Mouse (Mus musculus): ENCODE measurements around the gene Ttc39a.
"Not testable (repeated sequence)": the region's sequence is repeated elsewhere in the genome, so short reads cannot be mapped to it uniquely, and the experiment has no call there.

The Ttc39a gene

GRCm38 (mm10) chr4:109406486-109407175 is at the start of gene Ttc39a:
Gene Ttc39a (plus strand): TSS chr4:109406623.
- DNase-seq (ENCODE audit: low spot score), result peak; percentile 33

DNA sequence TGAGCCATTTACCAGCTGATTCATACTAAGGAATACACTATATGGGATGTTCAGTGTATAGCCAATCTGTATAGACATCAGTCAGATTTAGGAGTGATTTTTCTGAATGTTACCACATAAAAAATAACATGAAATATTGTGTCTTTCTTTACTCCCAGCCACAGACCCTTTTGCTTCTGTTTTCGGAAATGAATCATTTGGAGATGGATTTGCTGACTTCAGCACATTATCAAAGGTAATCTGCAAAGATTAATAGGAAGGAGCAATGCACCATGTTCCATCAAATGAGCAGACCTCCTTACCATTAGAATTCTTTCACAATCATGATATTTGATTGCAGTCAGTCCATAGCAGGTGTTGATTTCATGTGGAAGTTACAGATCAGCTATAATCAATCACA is 28.3 kb upstream of the Ttc39a start:
- no peak for DNase-seq (ENCODE audit: low spot score)

- DNase-seq (ENCODE audit: low spot score), result no peak
Observed at GRCm38 (mm10) chr4:109382457-109382856, 24.0 kb upstream of the Ttc39a start.

DNA sequence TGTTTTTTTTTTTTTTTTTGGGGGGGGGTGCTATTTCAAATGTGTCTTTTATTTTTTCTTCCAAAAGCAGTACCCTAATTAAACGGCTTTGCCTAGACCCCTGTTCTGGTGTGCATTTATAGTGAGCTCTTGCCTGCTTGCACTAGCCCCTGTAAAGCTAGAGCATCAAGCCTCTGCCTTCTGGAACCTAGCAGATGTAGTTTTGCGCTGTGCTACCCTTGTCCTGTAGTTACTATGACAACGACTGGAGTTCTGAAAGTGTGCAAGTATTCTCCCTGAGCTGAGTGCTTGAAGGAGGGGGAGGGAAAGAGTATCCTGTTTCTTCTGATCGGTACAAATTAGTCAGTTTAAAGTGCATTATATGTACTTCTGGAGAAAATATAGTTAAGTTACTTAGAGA is 20.8 kb upstream of the Ttc39a start:
- DNase-seq (ENCODE audit: low spot score), result no peak

DNA sequence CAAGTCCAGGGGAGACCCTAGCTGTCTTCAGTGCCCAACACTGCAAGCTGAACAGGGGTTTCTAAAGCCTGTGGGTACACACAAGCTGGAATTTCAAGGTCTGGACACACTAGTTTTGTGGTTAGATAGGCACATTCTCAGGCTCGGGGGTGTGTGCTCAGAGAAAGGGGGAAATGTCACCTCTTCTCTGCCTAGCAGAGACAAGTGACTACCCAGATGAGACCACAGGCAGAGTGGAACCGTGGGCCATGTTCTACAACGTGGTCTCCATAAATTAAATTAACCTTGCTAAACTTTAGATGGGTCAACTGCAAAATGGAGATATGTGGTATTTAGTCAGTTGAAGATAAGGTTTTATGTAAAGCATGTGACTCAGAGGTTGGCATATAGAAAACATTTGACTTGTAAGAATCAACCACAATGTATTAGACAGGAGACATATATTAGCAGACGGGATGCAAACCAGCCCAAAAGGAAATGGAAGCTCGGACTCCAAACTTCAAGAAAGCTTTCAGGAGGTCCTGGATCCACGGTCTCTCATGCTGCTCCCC is 13.1 kb upstream of the Ttc39a start:
- DNase-seq (ENCODE audit: low spot score), result no peak

GRCm38 (mm10) chr4:109393902-109394301 is 12.5 kb upstream of the Ttc39a start:
- no peak for DNase-seq (ENCODE audit: low spot score)

DNA sequence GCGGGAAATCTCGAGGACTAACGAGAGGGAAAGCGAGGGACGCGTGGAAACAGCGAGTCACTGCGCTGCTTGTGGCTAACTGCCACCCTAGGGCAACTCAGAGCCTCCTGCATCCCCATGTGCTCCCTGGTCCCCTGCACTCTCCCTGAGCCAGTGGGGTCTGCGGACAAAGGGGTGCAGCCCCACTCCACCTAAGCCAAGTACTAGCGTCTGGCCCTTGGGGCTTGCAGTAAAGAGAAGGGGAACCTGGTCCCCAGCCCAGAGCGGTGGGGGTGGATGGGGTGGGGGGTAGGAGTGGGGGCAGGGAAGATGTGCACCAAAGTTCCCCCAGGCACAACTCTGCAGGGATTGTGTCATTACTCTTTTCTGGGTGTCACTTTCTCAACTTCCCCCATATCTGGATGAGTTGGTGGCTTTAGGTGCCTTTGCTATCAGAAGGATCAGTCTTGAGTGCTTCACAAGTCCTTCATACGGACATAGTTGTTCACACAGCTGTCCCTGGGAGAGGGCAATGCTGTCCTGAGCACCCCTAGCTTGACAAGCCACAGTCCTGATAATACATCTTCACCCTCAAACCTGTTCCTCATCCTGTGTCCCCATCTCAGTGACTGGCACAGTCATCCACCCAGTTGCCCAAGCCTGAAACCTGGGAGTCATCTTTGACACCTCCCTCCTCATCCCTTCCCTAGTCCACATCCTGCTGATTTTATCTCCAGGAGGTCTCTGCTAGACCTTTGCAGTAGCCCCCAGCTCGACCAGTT is 11.9 kb upstream of the Ttc39a start:
- DNase-seq (ENCODE audit: low spot score), result no peak

DNA sequence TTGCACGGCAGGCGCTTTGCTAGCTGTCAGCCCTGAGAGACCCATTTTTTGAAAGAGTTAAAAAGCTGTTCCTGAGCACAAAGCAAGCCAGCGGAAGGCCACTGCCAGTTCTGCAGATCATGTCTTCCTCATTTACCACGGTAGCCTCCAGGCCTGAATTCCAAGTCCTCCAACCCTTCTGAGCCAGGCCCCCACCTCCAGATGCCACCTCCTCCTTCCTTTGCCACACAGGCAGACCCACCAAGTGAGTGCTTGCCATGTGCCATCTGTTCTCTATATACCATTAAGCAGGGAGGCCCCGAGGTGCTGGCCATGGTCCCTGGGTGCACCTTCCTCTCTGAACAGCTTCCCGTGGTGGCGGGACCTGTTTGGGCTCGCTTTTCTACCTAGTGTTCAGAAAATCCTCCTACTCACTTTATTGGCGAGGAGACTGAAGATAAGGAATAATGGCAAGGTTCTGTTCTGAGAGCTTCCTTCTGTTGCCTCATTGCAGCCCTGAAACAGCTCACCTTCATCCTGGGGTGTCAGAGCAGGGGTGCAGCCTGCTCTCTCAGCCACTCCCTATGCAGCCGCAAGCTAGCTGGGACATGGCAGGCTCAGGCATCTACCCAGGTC is 6.0 kb upstream of the Ttc39a start:
- no peak for DNase-seq (ENCODE audit: low spot score)

DNA sequence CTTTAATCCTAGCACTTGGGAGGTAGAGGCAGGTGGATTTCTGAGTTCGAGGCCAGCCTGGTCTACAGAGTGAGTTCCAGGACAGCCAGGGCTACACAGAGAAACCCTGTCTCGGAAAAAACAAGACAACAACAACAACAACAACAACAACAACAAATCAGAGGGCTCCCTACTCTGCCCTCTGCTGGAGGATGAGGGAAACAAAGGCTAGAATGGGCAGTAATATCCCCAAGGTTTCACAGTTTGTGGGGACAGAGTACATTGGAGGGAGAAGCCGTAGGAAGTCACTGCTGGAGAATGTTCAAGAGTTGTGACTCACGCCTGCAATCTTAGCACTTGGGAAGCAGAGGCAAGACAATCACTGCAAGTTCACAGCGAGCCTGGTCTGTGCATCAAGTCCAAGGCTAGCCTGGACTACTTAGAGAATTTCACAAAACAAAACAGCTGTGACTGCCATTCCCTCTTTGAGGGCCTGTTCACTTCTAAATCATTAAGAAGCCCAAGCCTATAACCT is 5.2 kb upstream of the Ttc39a start:
- no peak for DNase-seq (ENCODE audit: low spot score)

GRCm38 (mm10) chr4:109404908-109405307 is 1.5 kb upstream of the Ttc39a start:
- not testable (repeated sequence) for DNase-seq (ENCODE audit: low spot score)

GRCm38 (mm10) chr4:109405415-109405814 is 1.0 kb upstream of the Ttc39a start:
- DNase-seq (ENCODE audit: low spot score), result no peak

DNA sequence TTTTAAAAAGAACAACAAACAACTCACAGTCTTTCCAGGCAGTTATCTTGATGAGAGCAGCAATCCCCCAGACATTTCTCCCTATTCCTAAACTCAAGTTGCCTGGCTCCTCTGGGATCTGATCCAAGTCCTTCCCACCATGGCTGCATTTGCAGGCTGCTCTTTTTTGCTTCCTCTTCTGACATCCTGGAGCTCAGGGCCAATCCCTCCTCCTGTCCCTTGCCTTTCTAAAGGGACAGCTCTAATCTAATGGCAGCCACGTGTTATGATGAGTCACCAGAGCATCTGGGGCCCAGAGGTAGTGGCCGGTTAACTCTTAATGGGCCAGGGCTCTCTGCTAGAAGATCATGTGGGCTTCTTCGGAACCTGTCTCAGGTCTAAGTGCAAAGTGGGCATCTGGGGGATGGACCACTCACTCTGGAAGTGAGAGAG is 353 bp upstream of the Ttc39a start:
- no peak for DNase-seq (ENCODE audit: low spot score)

DNA sequence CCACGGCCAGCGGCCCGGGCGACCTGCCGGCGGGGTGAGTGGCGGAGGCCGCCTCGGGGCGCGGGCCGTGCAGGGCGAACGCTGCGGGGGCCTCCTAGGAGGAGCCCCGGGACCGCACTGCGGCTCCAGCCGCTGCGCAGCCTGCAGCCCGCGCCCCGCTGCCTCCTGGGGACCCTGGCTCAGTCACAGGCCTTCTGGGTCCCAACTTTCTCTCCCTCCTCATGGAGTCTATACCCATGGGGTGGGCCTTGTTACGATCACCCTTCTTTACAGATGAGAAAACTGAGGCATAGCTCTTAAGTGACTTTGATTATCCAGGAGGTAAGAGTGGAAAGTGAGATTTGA is 725 bp downstream of the Ttc39a start:
- DNase-seq (ENCODE audit: low spot score), result no peak

- DNase-seq (ENCODE audit: low spot score), result no peak
Observed at GRCm38 (mm10) chr4:109407701-109408485, 1.5 kb downstream of the Ttc39a start.

DNA sequence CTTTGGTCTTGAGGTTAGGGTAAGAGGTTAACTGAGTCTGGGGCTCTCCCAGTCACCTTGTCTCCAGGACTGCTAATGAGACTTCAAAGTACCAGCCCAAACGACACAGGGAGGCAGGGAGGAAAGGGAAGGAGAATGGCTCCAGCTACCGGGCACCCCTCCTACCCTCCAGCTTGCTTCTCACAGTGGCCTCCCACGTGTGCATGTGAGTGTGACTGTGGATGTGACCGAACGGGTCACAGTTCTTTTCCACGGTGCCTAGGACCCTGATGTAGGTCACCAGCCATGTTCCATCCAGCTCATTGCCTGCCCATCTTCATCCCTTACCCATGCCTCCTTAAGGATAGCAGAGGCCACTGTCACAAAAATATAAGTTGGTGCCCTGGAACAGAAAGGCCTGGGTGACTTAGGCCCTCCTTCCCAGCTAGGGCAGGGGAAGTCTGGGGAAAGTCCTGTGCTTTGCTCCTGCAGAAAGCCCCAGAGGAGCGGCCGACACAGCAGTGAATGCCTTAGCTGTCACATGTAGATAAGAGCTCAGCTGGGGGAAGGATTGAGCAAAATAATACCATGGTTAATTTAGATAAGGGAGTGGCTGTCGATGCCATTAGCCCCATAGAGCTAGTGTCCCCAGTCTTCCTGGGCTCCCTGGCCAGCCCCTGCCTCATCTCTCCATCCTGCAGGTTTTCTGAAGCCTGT is 4.4 kb downstream of the Ttc39a start:
- no peak for DNase-seq (ENCODE audit: low spot score)

DNA sequence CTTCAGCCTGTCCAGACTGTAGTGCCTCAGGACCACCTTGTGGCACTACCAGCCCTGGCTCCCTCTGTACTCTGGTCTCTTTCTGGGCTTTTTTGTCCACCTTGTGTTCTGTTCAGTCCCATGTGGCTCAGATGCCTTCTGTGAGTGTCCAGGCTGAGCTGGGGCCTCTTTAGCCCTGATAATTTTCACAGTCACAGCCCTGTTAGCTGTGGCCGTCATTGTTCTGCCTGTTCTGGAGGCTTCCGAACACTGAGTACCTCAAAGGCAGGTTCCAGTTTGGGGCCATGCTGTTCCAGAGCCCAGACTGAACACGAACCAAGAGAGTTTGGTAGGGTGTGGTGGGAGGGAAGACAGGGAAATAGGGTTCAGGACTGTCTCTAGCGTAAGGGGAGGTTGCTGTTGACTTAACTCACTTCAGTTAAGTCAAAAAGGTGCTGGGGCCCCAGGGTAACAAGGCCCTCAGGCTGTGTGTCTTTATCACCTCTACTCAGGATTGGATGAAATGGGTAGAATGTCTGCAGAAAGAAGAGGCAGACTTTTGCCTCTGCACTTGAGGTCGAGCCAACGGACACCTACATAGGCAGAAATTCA is 5.0 kb downstream of the Ttc39a start:
- DNase-seq (ENCODE audit: low spot score), result no peak

- no peak for DNase-seq (ENCODE audit: low spot score)
Observed at GRCm38 (mm10) chr4:109412233-109412632, 5.8 kb downstream of the Ttc39a start.

DNA sequence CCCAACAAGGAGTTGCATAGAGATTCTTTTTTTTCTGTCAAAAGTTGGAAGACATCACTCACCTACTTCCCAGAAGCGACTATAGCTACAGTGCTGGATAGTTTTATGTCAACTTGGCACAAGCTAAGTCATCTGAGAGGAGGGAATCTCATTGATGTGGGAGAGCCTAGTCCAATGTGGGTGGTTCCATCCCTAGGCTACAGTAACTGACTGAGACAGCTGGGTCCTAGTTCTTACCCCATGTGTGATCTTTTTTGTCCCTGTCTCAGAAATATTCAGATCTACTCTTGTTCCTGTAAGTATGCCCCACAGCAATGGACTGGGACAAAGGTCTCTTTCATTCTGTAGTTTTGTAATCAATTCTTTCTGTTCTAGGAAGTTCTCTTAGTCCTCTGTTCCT is 11.6 kb downstream of the Ttc39a start:
- DNase-seq (ENCODE audit: low spot score), result no peak

GRCm38 (mm10) chr4:109419017-109419416 is 12.6 kb downstream of the Ttc39a start:
- no peak for DNase-seq (ENCODE audit: low spot score)

DNA sequence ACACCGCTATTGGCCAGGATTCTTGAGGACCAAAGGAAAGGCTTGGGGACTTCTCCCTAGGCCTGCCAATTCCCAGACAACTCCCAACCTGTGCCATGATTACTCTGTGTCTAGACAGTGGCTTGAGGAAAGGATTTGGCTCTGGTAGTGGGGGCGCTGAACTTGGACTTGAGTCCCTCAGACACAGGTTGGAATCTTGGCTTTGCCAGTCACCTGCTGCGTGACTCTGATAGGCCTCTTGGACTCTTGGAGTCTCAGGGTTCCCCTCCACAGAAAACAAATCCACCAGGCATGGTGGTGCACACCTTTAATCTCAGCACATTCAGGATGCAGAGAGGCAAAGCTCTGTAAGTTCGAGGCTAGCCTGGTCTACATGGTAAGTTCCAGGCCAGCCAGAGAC is 13.1 kb downstream of the Ttc39a start:
- no peak for DNase-seq (ENCODE audit: low spot score)
